Mouse (Mus musculus) embryonic facial prominence, embryonic 14.5 days (tissue): ENCODE data around the gene Gnaz. TPM values are rescaled to one million over a fixed set of nuclear protein-coding genes. Genes with fewer than 3 reads are reported as not detected.
A peak's percentile ranks its signal among the peaks of the same experiment; 100 is the strongest.

ENCODE experiments used
- ATAC-seq: fragments of 200-750 bp; cut with Nextera tagmentation; 2 replicates; pipeline ENCODE4 v1.8.0; 2017; ENCODE audit warnings: low read depth, moderate number of reproducible peaks, moderate TSS enrichment
- DNase-seq: peaks from one replicate; pipeline ENCODE4 v3.0.0-alpha.2; 2015; ENCODE audit warnings: low spot score
- H3K27ac ChIP-seq: fragments of 300-500 bp; sonication (generic); replicated peaks from 2 replicates; pipeline ENCODE4 v1.5.1; 2014; ENCODE audit warnings: low read depth, mild to moderate bottlenecking, low read length, moderate library complexity
- H3K27me3 ChIP-seq: fragments of 300-500 bp; sonication (generic); replicated peaks from 2 replicates; pipeline ENCODE4 v1.6.1; 2014; ENCODE audit warnings: low read length; ENCODE audit not compliant: control insufficient read depth, insufficient read depth
- H3K36me3 ChIP-seq: fragments of 300-500 bp; sonication (generic); 2 replicates; pipeline ENCODE4 v1.6.1; 2014; ENCODE audit warnings: low read length, mixed read lengths; ENCODE audit not compliant: control insufficient read depth, insufficient read depth
- H3K4me1 ChIP-seq: fragments of 300-500 bp; sonication (generic); 2 replicates; pipeline ENCODE4 v1.6.1; 2014; ENCODE audit warnings: antibody characterized with exemption, low read length; ENCODE audit not compliant: control insufficient read depth, insufficient read depth
- H3K4me2 ChIP-seq: fragments of 300-500 bp; sonication (generic); 2 replicates; pipeline ENCODE4 v1.6.1; 2014; ENCODE audit warnings: low read depth, mild to moderate bottlenecking, low read length, moderate library complexity, mixed read lengths
- H3K4me3 ChIP-seq: fragments of 300-500 bp; sonication (generic); 2 replicates; pipeline ENCODE4 v1.5.1; 2014; ENCODE audit warnings: low read depth, mild to moderate bottlenecking, low read length
- H3K9ac ChIP-seq: fragments of 300-500 bp; sonication (generic); 2 replicates; pipeline ENCODE4 v1.6.1; 2014; ENCODE audit warnings: low read depth, mild to moderate bottlenecking, low read length, moderate library complexity, mixed read lengths
- H3K9me3 ChIP-seq: fragments of 300-500 bp; sonication (generic); 2 replicates; pipeline ENCODE4 v1.6.1; 2016; ENCODE audit warnings: low read length; ENCODE audit not compliant: control insufficient read depth
- WGBS: fragments of 180-500 bp; shearing (Covaris S2); extraction: QIAGEN DNeasy Blood & Tissue Kit; methylation state at CpG from one replicate; pipeline ENCODE4 v1.1.7; 2014; 5-methylcytosine and 5-hydroxymethylcytosine counted together
- polyA plus RNA-seq: library from polyadenylated mRNA; unstranded; fragments of >200 nt; fragmentation: Nextera tagmentation; extraction: Ambion mirVana; gene quantifications from 2 replicates; pipeline ENCODE4 v1.2.1, GENCODE M21; 2014

Gene Gnaz
- polyA plus RNA-seq, 1 experiment from 2014 or later, result 4.2 TPM

DNA sequence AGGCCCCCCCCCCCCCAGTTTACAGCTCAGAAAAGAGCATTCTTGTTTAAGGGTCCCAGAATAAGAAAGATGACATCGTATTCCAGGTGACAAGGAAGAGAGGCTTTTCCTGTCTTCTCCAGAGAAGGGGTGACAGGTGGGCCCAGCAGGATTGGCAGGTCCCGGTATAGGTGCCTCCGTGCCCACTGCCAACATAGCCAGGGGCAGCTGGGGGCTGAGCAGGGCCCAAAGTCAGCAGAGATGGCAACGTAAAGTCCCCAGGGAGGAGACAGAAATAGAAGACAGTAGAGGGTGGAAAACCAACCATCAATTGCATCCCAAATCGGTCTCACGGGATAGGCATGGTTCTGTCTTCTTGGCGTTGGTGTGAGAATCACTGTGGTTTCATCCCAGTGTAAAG lies 81.7 kb downstream of the Gnaz start:
- no peak overlapping the region for H3K9ac ChIP-seq
- DNase-seq, result no peak
- H3K36me3 ChIP-seq, result no peaks in the 10 kb centered on the region
- H3K4me1 ChIP-seq, result no peaks in the 10 kb centered on the region
- H3K4me2 ChIP-seq, result no peak overlapping the region
- WGBS, result 82% methylated on average over 7 of the region's 7 CpGs
- no peak for ATAC-seq
- H3K27ac ChIP-seq, result no peak overlapping the region
- H3K4me3 ChIP-seq, result no peak overlapping the region
- H3K27me3 ChIP-seq, result no peaks in the 10 kb centered on the region
- no peaks in the 10 kb centered on the region for H3K9me3 ChIP-seq

GRCm38 (mm10) chr10:75051364-75052074 lies 84.5 kb downstream of the Gnaz start:
- WGBS, result 92% methylated on average over 21 of the region's 21 CpGs
- Histone ChIP-seq H3K4me2 (no peak overlapping the region), H3K9ac (no peak overlapping the region), H3K9me3 (no peaks in the 10 kb centered on the region), H3K27me3 (no peaks in the 10 kb centered on the region), H3K4me1 (no peaks in the 10 kb centered on the region), H3K4me3 (no peak overlapping the region), H3K36me3 (no peaks in the 10 kb centered on the region), H3K27ac (no peak overlapping the region)
- ATAC-seq, result no peak
- DNase-seq, result no peak

GRCm38 (mm10) chr10:75052902-75053301 lies 85.9 kb downstream of the Gnaz start:
- Histone ChIP-seq H3K27me3 (no peaks in the 10 kb centered on the region), H3K9ac (no peak overlapping the region), H3K9me3 (no peaks in the 10 kb centered on the region), H3K36me3 (no peaks in the 10 kb centered on the region), H3K4me3 (no peak overlapping the region), H3K4me2 (no peak overlapping the region), H3K27ac (no peak overlapping the region), H3K4me1 (no peaks in the 10 kb centered on the region)
- no peak for ATAC-seq
- WGBS, result 76% methylated on average over 8 of the region's 8 CpGs
- DNase-seq, result no peak

DNA sequence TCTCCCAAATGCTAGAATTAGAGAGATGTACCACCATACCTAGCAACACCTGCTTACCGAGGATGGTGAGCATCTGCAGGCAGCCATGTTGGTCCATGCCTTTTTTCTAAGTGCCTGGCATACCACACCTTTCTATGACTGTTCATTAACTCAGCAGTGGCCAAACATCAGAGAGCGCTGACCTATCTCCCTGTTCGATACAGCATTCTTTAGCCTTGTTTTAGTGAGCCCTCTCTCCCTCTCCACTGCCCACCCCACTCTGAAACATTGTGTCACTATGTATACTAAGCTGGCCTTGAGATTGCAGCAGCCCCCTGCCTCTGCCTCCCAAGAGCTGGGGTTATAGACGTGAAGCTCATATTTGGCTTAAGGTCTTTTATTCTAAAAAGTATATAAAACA lies 86.7 kb downstream of the Gnaz start:
- no peak for DNase-seq
- no peak overlapping the region for H3K27ac ChIP-seq
- no peak overlapping the region for H3K4me3 ChIP-seq
- no peak overlapping the region for H3K4me2 ChIP-seq
- ATAC-seq, result no peak
- WGBS, result 82% methylated on average over 4 of the region's 4 CpGs
- H3K27me3 ChIP-seq, result no peaks in the 10 kb centered on the region
- H3K9me3 ChIP-seq, result no peaks in the 10 kb centered on the region
- no peaks in the 10 kb centered on the region for H3K36me3 ChIP-seq
- no peak overlapping the region for H3K9ac ChIP-seq
- H3K4me1 ChIP-seq, result no peaks in the 10 kb centered on the region

DNA sequence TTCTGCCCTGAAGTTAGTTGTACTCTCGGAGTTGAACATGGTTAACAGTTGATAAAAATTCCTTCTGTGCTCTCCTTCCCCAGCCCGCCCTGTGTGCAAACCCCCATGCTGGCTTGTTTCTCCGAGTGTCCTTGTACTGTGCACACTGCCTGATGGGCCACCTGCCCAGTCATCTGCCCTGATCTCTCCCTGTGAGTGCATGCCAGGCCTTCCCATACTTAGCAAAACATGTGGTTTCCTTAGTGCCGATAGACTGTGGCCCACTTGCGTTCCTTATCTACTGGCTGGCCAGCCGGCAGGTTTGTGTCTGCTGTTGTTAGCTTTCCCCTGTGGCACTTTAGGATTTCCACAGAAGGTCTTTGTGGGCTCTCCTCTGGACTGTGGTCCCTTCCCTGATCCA lies 87.1 kb downstream of the Gnaz start:
- Histone ChIP-seq H3K36me3 (no peaks in the 10 kb centered on the region), H3K9ac (no peak overlapping the region), H3K27me3 (no peaks in the 10 kb centered on the region), H3K4me2 (no peak overlapping the region), H3K4me3 (no peak overlapping the region), H3K4me1 (no peaks in the 10 kb centered on the region), H3K27ac (no peak overlapping the region), H3K9me3 (no peaks in the 10 kb centered on the region)
- DNase-seq (no peak), ATAC-seq (no peak)
- 46% methylated on average over 6 of the region's 6 CpGs for WGBS

GRCm38 (mm10) chr10:75055672-75056071 lies 88.7 kb downstream of the Gnaz start:
- Histone ChIP-seq H3K9ac (no peak overlapping the region), H3K4me2 (no peak overlapping the region), H3K27me3 (no peaks in the 10 kb centered on the region), H3K4me1 (0 out of 2 replicates have a peak, but pooled peaks cover 3% of the 10 kb centered on the region), H3K27ac (no peak overlapping the region), H3K9me3 (no peaks in the 10 kb centered on the region), H3K4me3 (no peak overlapping the region), H3K36me3 (no peaks in the 10 kb centered on the region)
- ATAC-seq, result no peak
- 50% methylated on average over 5 of the region's 5 CpGs for WGBS
- DNase-seq, result no peak

DNA sequence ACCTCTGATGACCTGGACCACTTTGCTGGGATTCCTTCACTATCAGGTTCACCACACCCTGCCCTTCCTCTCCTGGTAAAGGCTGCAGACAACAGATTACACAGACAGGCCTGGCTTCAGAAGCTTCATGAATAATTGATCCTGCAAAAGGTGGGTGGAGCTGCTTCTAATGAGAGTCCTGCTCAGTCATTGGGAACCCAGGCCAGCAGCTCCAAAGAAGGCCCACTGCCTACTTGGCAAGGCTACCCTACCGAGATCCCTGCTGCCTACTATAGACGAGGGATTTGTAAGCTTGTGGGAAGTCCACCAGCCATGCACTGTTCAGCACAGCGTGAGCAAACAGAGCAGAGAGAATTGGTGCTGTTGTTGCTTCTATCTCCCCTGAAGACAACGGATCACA lies 89.3 kb downstream of the Gnaz start:
- no peak overlapping the region for H3K27ac ChIP-seq
- H3K36me3 ChIP-seq, result no peaks in the 10 kb centered on the region
- no peak overlapping the region for H3K4me3 ChIP-seq
- peaks cover 3% of the 10 kb centered on the region; the same call in 1 of the 2 replicates for H3K4me1 ChIP-seq
- no peak for DNase-seq
- 17% methylated on average over 4 of the region's 4 CpGs for WGBS
- H3K27me3 ChIP-seq, result no peaks in the 10 kb centered on the region
- no peak overlapping the region for H3K9ac ChIP-seq
- no peak overlapping the region for H3K4me2 ChIP-seq
- H3K9me3 ChIP-seq, result no peaks in the 10 kb centered on the region
- no peak for ATAC-seq

DNA sequence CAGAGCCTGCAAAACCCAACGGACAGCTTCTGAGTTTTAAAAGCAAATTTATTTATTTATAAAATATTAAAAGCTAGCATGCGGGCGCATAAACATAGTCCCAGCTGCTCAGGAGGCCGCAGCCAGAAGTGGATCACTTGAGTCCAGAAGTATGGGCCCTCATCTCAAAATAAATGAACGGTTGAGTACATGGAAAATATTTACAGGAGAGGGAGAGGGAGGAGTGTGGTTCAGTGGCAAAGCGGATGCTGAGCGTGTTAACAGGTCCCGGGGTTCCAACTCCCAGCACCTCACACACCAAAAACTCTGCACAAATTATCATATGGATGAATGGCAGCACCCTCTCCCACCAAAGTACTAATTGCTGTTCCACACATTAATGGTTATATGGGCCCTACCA lies 91.4 kb downstream of the Gnaz start:
- H3K4me2 ChIP-seq, result no peak overlapping the region
- peaks cover 22% of the 10 kb centered on the region for H3K4me1 ChIP-seq
- no peak for DNase-seq
- 83% methylated on average over 8 of the region's 8 CpGs for WGBS
- no peak overlapping the region for H3K4me3 ChIP-seq
- H3K9me3 ChIP-seq, result no peaks in the 10 kb centered on the region
- no peak for ATAC-seq
- no peaks in the 10 kb centered on the region for H3K27me3 ChIP-seq
- no peak overlapping the region for H3K9ac ChIP-seq
- no peaks in the 10 kb centered on the region for H3K36me3 ChIP-seq
- H3K27ac ChIP-seq, result no peak overlapping the region

- 33% methylated on average over 9 of the region's 9 CpGs for WGBS
- no peaks in the 10 kb centered on the region for H3K36me3 ChIP-seq
- H3K9me3 ChIP-seq, result no peaks in the 10 kb centered on the region
- H3K4me2 ChIP-seq, result peak overlapping the region; percentile 90
- H3K27ac ChIP-seq, result no peak overlapping the region
- DNase-seq (peak; percentile 52), ATAC-seq (no peak)
- no peak overlapping the region for H3K9ac ChIP-seq
- peaks cover 23% of the 10 kb centered on the region for H3K4me1 ChIP-seq
- H3K27me3 ChIP-seq, result no peaks in the 10 kb centered on the region
- no peak overlapping the region for H3K4me3 ChIP-seq
Observed at GRCm38 (mm10) chr10:75058761-75059395, 91.9 kb downstream of the Gnaz start.
